Mouse (Mus musculus) ES-E14 (cell line): ENCODE measurements around the gene Mpp4.

Source experiments
- CHD2 ChIP-seq: IDR thresholded peaks from 2 replicates; pipeline ENCODE4 v1.6.1; 2014; ENCODE audit warnings: mild to moderate bottlenecking, low read depth, low read length, inconsistent platforms
- MAFK ChIP-seq: IDR thresholded peaks from 2 replicates; pipeline ENCODE4 v1.6.1; 2014; ENCODE audit warnings: mild to moderate bottlenecking, low read depth, low read length, inconsistent platforms; ENCODE audit not compliant: insufficient read depth
- ZC3H11A ChIP-seq: IDR thresholded peaks from 2 replicates; pipeline ENCODE4 v1.6.1; 2012; ENCODE audit warnings: low read depth, mild to moderate bottlenecking, inconsistent platforms, low read length, borderline replicate concordance
- ZNF384 ChIP-seq: IDR thresholded peaks from 2 replicates; pipeline ENCODE4 v1.6.1; 2012; ENCODE audit warnings: low read depth, low read length, inconsistent platforms

DNA sequence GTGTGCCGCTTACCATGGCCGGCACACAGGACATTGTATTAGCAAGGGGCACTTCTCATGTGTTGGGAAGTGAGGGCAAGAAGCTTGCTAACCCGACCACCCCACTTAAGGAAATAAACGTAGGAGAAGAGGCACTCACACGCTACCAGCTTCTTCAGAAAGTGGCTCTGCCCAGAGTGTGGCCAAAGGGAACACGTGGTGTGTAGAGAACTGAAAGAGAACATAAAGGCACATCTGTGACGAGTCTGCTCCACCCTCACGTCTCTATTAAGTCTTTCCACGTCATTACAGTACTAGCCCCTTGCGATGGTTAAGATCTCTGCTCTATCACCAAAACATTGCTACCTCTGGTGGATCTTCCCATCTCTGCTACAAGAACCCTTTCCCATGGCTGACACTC, 23.1 kb upstream of the Mpp4 start:
- TF ChIP-seq ZNF384 = no peak
- TF ChIP-seq ZC3H11A = no peak
- no peak for TF ChIP-seq MAFK
- no peak for TF ChIP-seq CHD2
